Mouse (Mus musculus) myocyte (in vitro differentiated cells): ENCODE data around the gene Gm14525. TPM values are rescaled to one million over a fixed set of nuclear protein-coding genes. Genes with fewer than 3 reads are reported as not detected.
"Not testable (repeated sequence)": the region's sequence is repeated elsewhere in the genome, so short reads cannot be mapped to it uniquely, and the experiment has no call there.

Experiments used
- H3K27me3 ChIP-seq: one replicate; pipeline ENCODE4 v1.6.1; 2011; ENCODE audit not compliant: control insufficient read depth, insufficient read depth, insufficient read length
- H3K36me3 ChIP-seq: one replicate; pipeline ENCODE4 v1.6.1; 2011; ENCODE audit not compliant: control insufficient read depth, insufficient read depth
- H3K4me2 ChIP-seq: one replicate; pipeline ENCODE4 v1.6.1; 2011; ENCODE audit warnings: low read depth, control low read depth
- H3K4me3 ChIP-seq: one replicate; pipeline ENCODE4 v1.5.1; 2011; ENCODE audit warnings: mild to moderate bottlenecking, control low read depth, moderate library complexity
- H3K79me2 ChIP-seq: one replicate; pipeline ENCODE4 v1.6.1; 2011; ENCODE audit not compliant: control insufficient read depth, insufficient read depth
- H3ac ChIP-seq: one replicate; pipeline ENCODE4 v1.6.1; 2011; ENCODE audit not compliant: control insufficient read depth, insufficient read length
- polyA plus RNA-seq: library from polyadenylated mRNA; unstranded; fragments of >200 nt; fragmentation: generic; extraction: Trizol; gene quantifications from one replicate; pipeline ENCODE4 v1.2.1, GENCODE M21; 2012; ENCODE audit warnings: missing spikeins

Gene Gm14525
- not detected for polyA plus RNA-seq

DNA sequence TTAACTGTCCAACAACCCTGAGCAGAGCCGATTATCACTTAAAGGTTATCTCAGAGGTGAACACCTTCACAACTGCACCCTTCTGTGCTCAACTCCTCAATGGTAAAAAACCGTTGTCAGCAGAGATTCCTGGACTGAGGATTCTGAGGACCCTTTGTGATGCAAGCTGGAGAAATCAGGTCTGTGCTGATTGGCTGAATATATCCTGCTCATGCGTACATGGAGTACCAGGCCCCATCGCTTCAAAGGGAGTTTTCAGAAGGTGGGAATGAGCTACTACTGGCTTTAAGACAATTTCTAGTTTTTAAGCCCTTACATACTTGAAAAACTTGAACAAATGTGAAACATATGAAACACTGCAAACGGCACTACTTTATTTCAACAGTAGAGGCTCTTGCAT is at the start of gene Gm14525:
TSS of gene Gm14525 (minus strand) at position 101 of the 400 bp plus-strand sequence.
- not testable (repeated sequence) for H3K79me2 ChIP-seq

More for the DNA sequence above, at the start of gene Gm14525:
- H3K4me3 ChIP-seq, H3K27me3 ChIP-seq, H3K36me3 ChIP-seq, H3K4me2 ChIP-seq, H3ac ChIP-seq: not testable (repeated sequence)

Other genes starting within 250 kb of the Gm14525 start
- gene Slx, start 157.1 kb downstream of the Gm14525 start, polyA plus RNA-seq: not detected
- gene Gm6121, start 233.1 kb upstream of the Gm14525 start, polyA plus RNA-seq: not detected